Mouse (Mus musculus) kidney, adult 2 months (tissue): ENCODE measurements around the gene Mical1. TPM values are rescaled to one million over a fixed set of nuclear protein-coding genes. Genes with fewer than 3 reads are reported as not detected.
"Not testable (repeated sequence)": the region's sequence is repeated elsewhere in the genome, so short reads cannot be mapped to it uniquely, and the experiment has no call there.

ENCODE experiments used
- DNase-seq: peaks from one replicate; pipeline ENCODE4 v3.0.0; 2021
- H3K27ac ChIP-seq: fragments of 200-500 bp; 2 replicates; pipeline ENCODE4 v1.5.1; 2012; ENCODE audit warnings: low read depth, low read length, control low read depth, inconsistent platforms; ENCODE audit not compliant: insufficient read depth
- H3K27me3 ChIP-seq: fragments of 200-500 bp; replicated peaks from 2 replicates; pipeline ENCODE4 v1.6.1; 2012; ENCODE audit warnings: mild to moderate bottlenecking, moderate library complexity, low read length, inconsistent platforms; ENCODE audit not compliant: control insufficient read depth, insufficient read depth
- H3K36me3 ChIP-seq: fragments of 200-500 bp; 2 replicates; pipeline ENCODE4 v1.6.1; 2012; ENCODE audit warnings: mild to moderate bottlenecking, moderate library complexity, low read length, inconsistent platforms; ENCODE audit not compliant: control insufficient read depth, insufficient read depth
- H3K4me1 ChIP-seq: fragments of 200-500 bp; 2 replicates; pipeline ENCODE4 v1.6.1; 2011; ENCODE audit warnings: low read length; ENCODE audit not compliant: control insufficient read depth, insufficient read depth
- H3K4me3 ChIP-seq: fragments of 200-500 bp; 2 replicates; pipeline ENCODE4 v1.5.1; 2011; ENCODE audit warnings: mild to moderate bottlenecking, low read depth, low read length, control low read depth; ENCODE audit not compliant: insufficient read depth
- CTCF ChIP-seq: fragments of 200-500 bp; conservative IDR thresholded peaks from 2 replicates; pipeline ENCODE4 v1.5.1; 2011; ENCODE audit warnings: low read depth, mild to moderate bottlenecking, control low read depth, low read length, moderate library complexity, mixed read lengths; ENCODE audit not compliant: insufficient read depth, insufficient read length
- POLR2A ChIP-seq: fragments of 200-500 bp; IDR thresholded peaks from one replicate; pipeline ENCODE4 v1.6.1; 2011; ENCODE audit warnings: low read depth, low read length, control low read depth
- WGBS: fragments of 180-500 bp; shearing (Covaris S2); methylation state at CpG from one replicate; pipeline ENCODE4 v1.1.7; 2018; 5-methylcytosine and 5-hydroxymethylcytosine counted together
- polyA plus RNA-seq: library from polyadenylated mRNA; depleted of rRNA; stranded (reverse); fragments of >200 nt; gene quantifications from 2 replicates; pipeline ENCODE4 v1.2.3, GENCODE M21; 2012

Mical1 gene
- polyA plus RNA-seq, 1 experiment: 10.2 TPM

GRCm38 (mm10) chr10:41505446-41505845 is 29.3 kb downstream of the Mical1 start:
- DNase-seq: peak; percentile 88
- H3K27me3 ChIP-seq, H3K4me1 ChIP-seq, H3K36me3 ChIP-seq, H3K27ac ChIP-seq, H3K4me3 ChIP-seq: not testable (repeated sequence)
- TF ChIP-seq CTCF: peak; percentile 85
- 3% methylated on average over 3 of the region's 3 CpGs for WGBS

DNA sequence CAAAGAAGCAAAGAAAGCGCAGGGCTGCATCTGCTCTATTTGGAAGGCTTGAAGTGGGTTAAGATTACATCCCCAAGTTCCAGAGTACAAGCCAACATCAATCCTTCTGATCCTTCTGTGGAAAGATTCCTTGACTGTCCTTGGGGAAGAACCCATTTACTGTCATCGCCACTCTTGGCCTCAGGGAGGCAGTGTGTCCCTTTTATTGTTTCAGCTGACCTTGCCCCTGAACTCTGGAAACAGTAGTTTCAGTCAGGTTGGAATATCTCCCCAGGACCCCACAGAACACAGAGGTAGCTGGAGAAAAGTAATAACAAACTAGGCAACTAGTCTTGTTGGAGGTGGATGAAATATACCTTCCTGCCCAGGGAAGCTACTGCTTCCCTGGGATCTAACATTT is 33.0 kb downstream of the Mical1 start:
- Histone ChIP-seq H3K27ac (no peak overlapping the region), H3K4me1 (no peaks in the 10 kb centered on the region; the same call in 1 of the 2 replicates), H3K27me3 (no peaks in the 10 kb centered on the region), H3K4me3 (no peak overlapping the region), H3K36me3 (no peaks in the 10 kb centered on the region)
- TF ChIP-seq CTCF (peak; percentile 75), POLR2A (no peak)
- peak; percentile 31 for DNase-seq
- WGBS: 54% methylated on average over 2 of the region's 2 CpGs

DNA sequence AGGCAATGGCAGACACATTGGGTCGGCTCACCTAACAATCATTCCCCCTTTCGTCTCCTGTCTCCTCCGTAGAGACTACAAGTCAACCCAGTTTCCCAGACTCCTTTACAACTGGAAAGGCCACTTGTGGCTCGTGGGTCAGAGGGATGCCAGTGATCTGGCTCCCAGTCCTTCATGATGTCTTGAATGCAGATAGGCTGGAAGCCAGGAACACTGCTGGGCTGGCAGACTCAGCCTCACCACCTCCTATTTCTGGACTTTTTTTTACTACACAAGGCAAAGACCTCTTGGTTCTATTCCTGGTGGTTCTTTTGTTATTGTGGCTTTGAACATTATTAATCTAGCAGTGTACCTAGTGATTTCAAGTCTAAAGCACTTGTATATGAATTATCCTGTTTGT is 38.2 kb downstream of the Mical1 start:
- WGBS: 86% methylated on average over 4 of the region's 4 CpGs
- Histone ChIP-seq H3K36me3 (no peaks in the 10 kb centered on the region), H3K4me1 (no peaks in the 10 kb centered on the region), H3K27me3 (no peaks in the 10 kb centered on the region), H3K27ac (no peak overlapping the region), H3K4me3 (no peak overlapping the region)
- TF ChIP-seq POLR2A: no peak
- no peak for TF ChIP-seq CTCF
- no peak for DNase-seq

- DNase-seq: no peak
- TF ChIP-seq POLR2A: no peak
- no peak for TF ChIP-seq CTCF
Measured at GRCm38 (mm10) chr10:41514921-41515320, 38.8 kb downstream of the Mical1 start.

DNA sequence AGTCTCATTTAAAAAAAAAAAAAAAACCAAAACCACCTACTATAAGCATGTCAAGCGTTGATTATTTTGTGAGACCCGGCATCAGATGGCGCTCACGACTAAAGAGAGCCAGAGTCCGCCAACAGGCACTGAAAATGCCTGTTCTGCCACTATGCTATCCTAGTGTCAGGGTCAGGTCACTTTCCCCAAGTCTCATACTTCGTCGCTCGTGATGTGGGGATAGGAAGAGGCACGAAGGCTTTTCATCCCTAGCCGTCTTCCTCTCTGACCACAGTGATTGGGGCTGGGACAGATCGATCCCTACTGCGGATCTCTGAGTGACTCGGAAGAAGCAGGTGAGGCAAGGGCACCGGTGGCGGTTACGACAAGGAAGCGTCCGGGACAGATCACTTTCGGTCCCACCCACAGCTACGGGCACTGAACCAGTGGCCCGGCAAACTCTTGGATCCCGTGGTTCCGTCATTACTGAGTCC is 42.4 kb downstream of the Mical1 start:
- peak; percentile 89 for DNase-seq
- H3K27me3 ChIP-seq: no peaks in the 10 kb centered on the region
- TF ChIP-seq CTCF: peak; percentile 75
- TF ChIP-seq POLR2A: no peak
- H3K4me3 ChIP-seq: peak overlapping the region; percentile 76
- H3K4me1 ChIP-seq: peaks cover 10% of the 10 kb centered on the region; the same call in 1 of the 2 replicates
- H3K27ac ChIP-seq: peak overlapping the region; percentile 97
- H3K36me3 ChIP-seq: peaks cover 2% of the 10 kb centered on the region; the same call in 1 of the 2 replicates
- WGBS: under 1% methylated on average over 23 of the region's 23 CpGs

More at GRCm38 (mm10) chr10:41514921-41515320, 38.8 kb downstream of the Mical1 start:
- Histone ChIP-seq H3K27ac (no peak overlapping the region), H3K4me3 (no peak overlapping the region), H3K27me3 (no peaks in the 10 kb centered on the region), H3K36me3 (no peaks in the 10 kb centered on the region), H3K4me1 (no peaks in the 10 kb centered on the region)

GRCm38 (mm10) chr10:41518981-41519618 is 43.0 kb downstream of the Mical1 start, which contains the start of gene Cd164:
Cd164 (plus strand) TSS chr10:41519414.
- H3K27ac ChIP-seq: peak within 1 kb of the TSS; percentile 97
- peak; percentile 96 for DNase-seq
- no peak for TF ChIP-seq CTCF
- TF ChIP-seq POLR2A: peak; percentile 94
- H3K36me3 ChIP-seq: peaks cover 2% of the 10 kb centered on the region; the same call in 1 of the 2 replicates
- peak within 1 kb of the TSS; percentile 76 for H3K4me3 ChIP-seq
- WGBS: under 1% methylated on average over 69 of the region's 69 CpGs
- no peaks in the 10 kb centered on the region for H3K27me3 ChIP-seq
- H3K4me1 ChIP-seq: peaks cover 10% of the 10 kb centered on the region; the same call in 1 of the 2 replicates

GRCm38 (mm10) chr10:41519640-41520409 is 43.7 kb downstream of the Mical1 start:
- peak overlapping the region; percentile 76 for H3K4me3 ChIP-seq
- no peaks in the 10 kb centered on the region for H3K27me3 ChIP-seq
- TF ChIP-seq CTCF (no peak), POLR2A (no peak)
- H3K27ac ChIP-seq: peak overlapping the region; percentile 97
- H3K36me3 ChIP-seq: peaks cover 2% of the 10 kb centered on the region; the same call in 1 of the 2 replicates
- peak; percentile 58 for DNase-seq
- H3K4me1 ChIP-seq: peaks cover 10% of the 10 kb centered on the region; the same call in 1 of the 2 replicates
- WGBS: under 1% methylated on average over 64 of the region's 65 CpGs

DNA sequence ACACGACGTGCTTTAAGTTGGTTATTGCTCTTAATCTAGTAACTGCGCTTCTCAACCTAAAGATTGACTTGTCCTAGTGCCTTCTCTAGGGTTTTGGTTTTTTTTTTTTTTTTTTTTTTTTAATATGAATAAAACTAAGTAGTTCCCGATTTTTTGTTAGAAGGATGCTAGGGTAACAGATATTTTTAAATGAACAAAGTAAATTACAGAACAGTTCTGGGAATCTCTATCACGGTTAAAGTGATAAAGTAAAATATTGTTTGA is 44.2 kb downstream of the Mical1 start:
- no peak for TF ChIP-seq CTCF
- TF ChIP-seq POLR2A: no peak
- Histone ChIP-seq H3K36me3 (peaks cover 2% of the 10 kb centered on the region; the same call in 1 of the 2 replicates), H3K4me3 (peak overlapping the region; percentile 76), H3K27me3 (no peaks in the 10 kb centered on the region), H3K27ac (no peak overlapping the region), H3K4me1 (peaks cover 10% of the 10 kb centered on the region; the same call in 1 of the 2 replicates)
- 6% methylated on average over 5 of the region's 5 CpGs for WGBS
- no peak for DNase-seq
